Mouse (Mus musculus) activated CD4-positive, CD25-positive, alpha-beta regulatory T cell, adult 9 weeks (primary cell): ENCODE results near the gene 9530068E07Rik. TPM values are rescaled to one million over a fixed set of nuclear protein-coding genes. Genes with fewer than 3 reads are reported as not detected.

Source experiments
- polyA plus RNA-seq: library from polyadenylated mRNA; unstranded; fragments of 100-300 nt; shearing (Covaris generic); gene quantifications from one replicate; pipeline ENCODE4 v1.2.1, GENCODE M21; 2017

Gene 9530068E07Rik
- 100 TPM for polyA plus RNA-seq

GRCm38 (mm10) chr11:52395940-52396596 is at the start of gene 9530068E07Rik:
Gene 9530068E07Rik (plus strand): TSS chr11:52396428.

DNA sequence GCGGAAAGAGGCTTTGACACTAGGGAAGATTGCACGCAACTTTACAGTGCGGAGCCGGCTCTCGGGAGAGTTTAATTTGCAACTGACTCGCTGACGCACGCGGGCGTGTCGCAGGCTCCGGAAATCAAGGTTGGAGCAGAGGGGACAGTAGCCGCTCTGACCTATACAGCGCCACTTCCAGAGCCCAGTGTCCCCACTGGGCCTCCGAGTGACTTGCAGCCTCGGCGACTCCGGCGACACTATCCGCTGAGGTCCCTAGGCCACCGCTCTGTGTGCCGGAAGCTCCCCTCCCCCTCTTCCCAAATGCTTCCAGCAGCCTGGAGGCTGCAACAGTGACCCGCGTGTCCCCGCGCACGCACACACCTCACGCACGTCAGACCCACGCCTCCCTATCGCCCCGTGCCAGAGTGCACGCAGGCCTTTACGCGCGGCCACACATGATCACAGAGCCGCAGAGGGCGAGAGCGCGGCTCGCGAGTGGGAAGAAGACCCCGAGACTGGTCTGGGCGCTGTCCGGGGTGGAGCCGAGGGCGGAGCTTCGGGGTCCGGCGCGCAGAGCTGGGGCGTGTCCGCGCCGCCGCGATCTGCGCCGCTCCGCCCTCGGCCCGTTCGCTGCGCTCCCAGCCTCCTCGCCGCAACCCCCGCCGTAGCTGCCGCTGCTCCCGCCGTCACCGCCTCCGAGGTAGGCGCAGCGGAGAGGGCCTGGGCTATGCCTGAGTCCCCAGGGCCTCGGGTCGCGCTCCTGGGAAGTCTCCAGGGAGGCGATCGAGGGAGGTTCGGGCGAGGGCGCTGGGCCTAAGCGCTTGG is 35.6 kb upstream of the 9530068E07Rik start, which contains the start of gene Vdac1:
Gene Vdac1 (plus strand): TSS at position 390 of the 807 bp plus-strand sequence.

Other genes starting within 250 kb of the 9530068E07Rik start
- not detected for gene Olfr1371, start 182.4 kb upstream of the 9530068E07Rik start, polyA plus RNA-seq
- 358 TPM for gene Skp1a, start 164.4 kb upstream of the 9530068E07Rik start, polyA plus RNA-seq
- gene Tcf7, start 113.4 kb upstream of the 9530068E07Rik start, polyA plus RNA-seq: 236 TPM
- gene Vdac1, start 35.6 kb upstream of the 9530068E07Rik start, polyA plus RNA-seq: 102 TPM